Comparison of ENCODE assay signal across 27 mouse cellular contexts in the genomic region with DNA sequence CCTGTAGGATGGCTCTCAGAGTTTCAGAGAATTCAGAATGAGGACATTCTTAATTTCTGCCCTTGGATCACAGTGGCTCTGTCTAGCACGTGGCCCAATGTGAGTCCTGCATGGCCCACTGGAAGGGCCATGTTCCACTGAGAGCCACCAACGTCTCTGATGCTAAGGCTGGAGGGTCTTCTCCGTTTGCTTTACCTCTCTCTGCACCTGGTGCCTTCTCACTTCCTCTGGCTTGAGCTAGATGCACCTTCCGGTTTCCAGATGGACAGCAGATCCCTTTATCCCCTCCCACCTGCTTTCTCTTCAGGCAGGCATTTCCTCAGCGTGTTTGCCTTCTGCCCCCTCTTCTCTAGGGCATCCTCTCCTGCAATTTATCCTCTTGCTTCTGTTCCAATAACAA.
"Had no signal": no experiment of that assay in that cellular context is flagged by ENCODE, and none has a peak within 500 bp of the region (broad histone marks: within the 10 kb centered on the region; RNA-seq: fewer than 3 reads in every experiment).

No protein-coding gene starts in this region.

- H3K9ac ChIP-seq: embryonic facial prominence, embryonic 12.5 days; embryonic facial prominence, embryonic 13.5 days; embryonic facial prominence, embryonic 15.5 days; forebrain, embryonic 12.5 days; forebrain, embryonic 13.5 days; forebrain, embryonic 15.5 days; forebrain, postnatal 0 days had no signal

- H3K4me3 ChIP-seq: embryonic facial prominence, embryonic 10.5 days; embryonic facial prominence, embryonic 12.5 days; embryonic facial prominence, embryonic 13.5 days; embryonic facial prominence, embryonic 15.5 days; erythroblast, embryonic 14.5 days; forebrain, embryonic 10.5 days; forebrain, embryonic 12.5 days; forebrain, embryonic 13.5 days; forebrain, embryonic 15.5 days; gastrocnemius, adult 2 months; heart, adult 2 months had no signal

- H3K36me3 ChIP-seq: embryonic facial prominence, embryonic 10.5 days; embryonic facial prominence, embryonic 12.5 days; embryonic facial prominence, embryonic 13.5 days; embryonic facial prominence, embryonic 15.5 days; forebrain, embryonic 10.5 days; forebrain, embryonic 12.5 days; forebrain, embryonic 15.5 days had no signal

- H3K4me2 ChIP-seq: embryonic facial prominence, embryonic 12.5 days; embryonic facial prominence, embryonic 13.5 days; embryonic facial prominence, embryonic 15.5 days; forebrain, embryonic 12.5 days; forebrain, embryonic 13.5 days; forebrain, embryonic 15.5 days had no signal

- ATAC-seq: forebrain, embryonic 13.5 days; forebrain, embryonic 14.5 days; forebrain, embryonic 15.5 days; forebrain, embryonic 16.5 days; forebrain, postnatal 0 days had no signal

- H3K27me3 ChIP-seq: embryonic facial prominence, embryonic 12.5 days; embryonic facial prominence, embryonic 13.5 days; embryonic facial prominence, embryonic 15.5 days; forebrain, embryonic 12.5 days; forebrain, embryonic 13.5 days; forebrain, embryonic 15.5 days had no signal

- H3K4me1 ChIP-seq: forebrain, embryonic 13.5 days; forebrain, embryonic 15.5 days had no signal

- H3K27ac ChIP-seq: embryonic facial prominence, embryonic 10.5 days; embryonic facial prominence, embryonic 12.5 days; embryonic facial prominence, embryonic 13.5 days; embryonic facial prominence, embryonic 15.5 days; forebrain, embryonic 10.5 days; forebrain, embryonic 12.5 days; forebrain, embryonic 13.5 days; forebrain, embryonic 15.5 days; gastrocnemius, adult 2 months; heart, adult 2 months had no signal

- DNase-seq: cerebellum, adult 8-10 months; cerebellum, adult 9-10 months; cerebellum, adult 9-11 months; cerebellum, postnatal 10 days; cerebellum, postnatal 14 days; cerebellum, postnatal 25 days; cerebellum, postnatal 36 days; embryo, embryonic 11 days; forebrain, postnatal 0 days; gastrocnemius, adult 2 months; gastrocnemius, postnatal 10 days; gastrocnemius, postnatal 14 days; gastrocnemius, postnatal 25 days; gastrocnemius, postnatal 36 days; heart, adult 18-20 months; heart, adult 2 months had no signal

- H3K9me3 ChIP-seq: embryonic facial prominence, embryonic 10.5 days; embryonic facial prominence, embryonic 12.5 days; embryonic facial prominence, embryonic 13.5 days; embryonic facial prominence, embryonic 15.5 days; forebrain, embryonic 10.5 days; forebrain, embryonic 12.5 days; forebrain, embryonic 13.5 days; forebrain, embryonic 15.5 days had no signal
